Mouse (Mus musculus): ENCODE measurements around the gene Gm11627.

- TF ChIP-seq FLI1 (IDR thresholded peaks at IDR 0.05; ENCODE audit: low read length), result no peak
- TF ChIP-seq GATA1 (IDR thresholded peaks at IDR 0.05; ENCODE audit: borderline replicate concordance, low read length), result no peak
Observed at GRCm38 (mm10) chr11:102605553-102606416, 26.5 kb upstream of the Gm11627 start.

Data from megakaryocyte, embryonic 14.5 days (primary cell).